Mouse (Mus musculus) adrenal gland, postnatal 25 days (tissue): ENCODE data around the gene Nfyb. TPM values are rescaled to one million over a fixed set of nuclear protein-coding genes. Genes with fewer than 3 reads are reported as not detected.

ENCODE experiments used
- DNase-seq: peaks from one replicate; pipeline ENCODE4 v3.0.0; 2021; ENCODE audit warnings: mixed read lengths
- total RNA-seq: library from RNA; stranded (reverse); gene quantifications from 2 replicates; pipeline ENCODE4 v1.2.3, GENCODE M21; 2021

Gene Nfyb
- total RNA-seq, 1 experiment from 2014 or later = 25.9 TPM

DNA sequence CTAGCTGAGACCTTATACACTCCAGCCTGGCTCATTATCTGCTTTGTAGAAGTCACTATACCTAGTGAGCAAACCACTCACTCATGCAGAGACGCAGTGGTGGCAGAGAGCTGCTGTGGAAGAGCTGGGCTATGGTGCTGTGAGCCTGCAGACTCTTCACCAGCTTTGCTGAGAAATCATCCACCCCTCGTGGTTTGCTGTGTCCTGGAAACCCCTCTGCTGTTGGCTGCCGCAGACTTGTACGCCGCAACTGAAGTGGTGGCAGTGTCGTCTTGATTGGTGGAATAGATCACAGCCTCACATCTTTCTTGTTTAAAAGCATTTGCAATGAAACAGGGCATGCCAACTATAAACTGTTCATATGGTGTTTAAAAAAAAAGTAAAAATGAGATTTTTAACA, 19.6 kb downstream of the Nfyb start:
- DNase-seq = no peak

DNA sequence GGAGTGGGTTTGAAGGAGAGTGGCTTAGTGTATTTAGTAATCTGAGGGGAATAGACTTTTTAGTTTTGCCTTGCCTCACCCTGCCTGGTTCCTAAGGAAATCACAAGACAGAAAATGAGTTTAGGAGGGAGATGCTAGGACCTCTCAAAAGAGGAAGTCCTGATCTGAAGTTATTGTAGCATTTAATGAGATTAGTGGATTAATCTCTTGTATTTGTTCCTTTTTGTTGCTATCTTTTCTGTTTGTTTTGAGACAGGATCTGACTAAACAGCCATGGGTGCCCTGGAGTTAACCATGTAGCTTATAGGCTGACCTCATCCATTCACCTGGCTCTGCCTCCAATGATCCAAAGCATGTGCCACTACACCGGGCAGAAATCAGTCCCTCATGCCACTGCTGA, 21.4 kb downstream of the Nfyb start:
- DNase-seq = no peak

DNA sequence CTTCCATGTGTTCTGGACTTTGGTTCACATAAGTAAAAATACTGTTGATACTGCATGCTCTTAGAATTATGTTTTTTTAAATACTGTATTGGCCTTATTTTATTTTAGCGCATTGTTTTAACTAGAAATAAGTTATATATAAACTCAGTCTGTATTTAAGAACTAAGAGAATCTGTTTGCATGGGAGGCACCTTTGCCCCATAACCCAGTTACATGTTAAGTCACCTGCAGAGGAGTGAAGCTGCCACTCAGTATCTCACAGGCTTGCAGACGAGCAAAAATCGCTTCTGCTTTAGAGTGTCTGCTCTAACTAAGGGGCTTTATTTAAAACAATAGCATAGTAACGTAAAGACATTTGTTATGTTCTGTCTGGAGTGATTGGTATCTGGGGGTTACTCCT, 22.1 kb downstream of the Nfyb start:
- DNase-seq = no peak

DNA sequence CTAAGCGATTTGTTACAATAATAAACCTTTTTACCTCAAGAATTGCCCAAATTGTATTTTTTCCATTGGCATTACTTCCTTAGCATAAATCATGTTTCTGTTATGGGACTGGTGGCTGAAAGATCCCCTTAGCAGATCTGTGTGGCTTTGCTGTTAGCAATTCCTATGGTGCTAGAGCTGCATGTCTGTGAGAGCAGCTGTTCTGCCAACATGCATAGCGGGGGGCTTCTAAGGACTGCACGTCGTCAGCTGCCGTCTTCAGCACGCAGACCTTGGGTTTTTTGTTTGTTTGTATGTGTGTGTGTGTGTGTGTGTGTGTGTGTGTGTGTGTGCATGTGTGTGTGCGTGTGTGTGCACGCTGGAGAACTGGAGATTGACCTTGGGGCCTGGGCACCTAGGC, 22.6 kb downstream of the Nfyb start:
- DNase-seq = no peak

DNA sequence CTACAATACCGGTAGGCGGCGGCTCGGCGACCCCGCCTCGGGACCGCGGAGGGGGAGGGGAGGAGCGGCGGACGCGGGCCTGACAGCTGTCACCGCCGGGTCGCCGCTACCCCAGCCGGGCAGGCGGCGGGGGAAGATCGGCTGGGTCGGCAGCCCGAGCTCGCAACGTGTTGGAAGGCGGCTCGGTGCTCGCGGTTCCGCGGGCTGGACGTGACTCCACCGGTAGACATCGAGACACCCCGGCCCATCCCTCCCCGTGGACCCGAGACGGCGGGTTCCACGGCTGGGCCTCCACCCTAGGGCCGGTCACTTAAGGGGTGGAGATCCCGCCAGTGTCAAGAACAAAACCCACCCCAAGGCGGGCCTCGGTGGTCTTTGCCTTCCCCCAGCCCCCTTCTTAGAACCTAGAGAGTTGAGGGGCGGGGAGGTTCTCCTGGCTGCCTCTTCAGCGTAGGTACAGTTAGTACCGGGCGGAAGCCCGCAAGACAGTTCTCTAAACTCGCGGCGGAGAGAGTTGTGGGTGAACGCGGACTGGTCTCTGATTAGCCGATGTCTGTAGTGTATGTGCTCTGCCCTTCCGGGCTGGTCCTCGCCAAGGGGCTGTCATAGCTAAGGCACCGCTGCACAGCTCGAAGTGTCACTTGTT, 64.5 kb downstream of the Nfyb start:
- peak; percentile 18 for DNase-seq

DNA sequence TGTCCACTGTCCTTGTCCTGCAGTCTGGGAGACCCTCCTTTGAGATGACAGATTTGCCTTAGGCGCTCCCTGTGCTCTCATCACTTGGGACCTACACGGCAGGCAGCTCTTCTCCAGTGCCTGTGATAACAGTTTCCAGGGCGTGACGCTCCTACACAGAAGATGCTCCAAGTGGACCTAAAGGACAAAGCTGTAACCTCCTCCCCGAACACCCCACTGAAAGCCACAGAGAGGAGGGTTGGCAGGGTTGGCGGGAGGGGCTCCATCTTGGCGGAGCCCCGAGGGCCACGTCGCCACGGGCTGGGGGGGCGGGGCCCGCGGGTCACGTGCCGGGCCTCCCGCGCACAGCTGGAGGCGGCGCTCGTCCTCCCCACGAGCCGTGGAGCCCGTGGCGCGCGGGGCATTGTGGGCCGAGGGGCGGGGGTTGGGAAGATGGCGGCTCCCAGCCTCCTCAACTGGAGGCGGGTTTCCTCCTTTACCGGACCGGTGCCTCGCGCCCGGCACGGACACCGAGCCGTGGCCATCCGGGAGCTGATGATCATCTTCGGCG, 65.2 kb downstream of the Nfyb start:
- DNase-seq = peak; percentile 95

Other genes starting within 250 kb of the Nfyb start
- 28.0 and 28.2 TPM in 2 replicates for gene 1190007I07Rik, start 140.9 kb downstream of the Nfyb start, total RNA-seq
- 35.7 and 36.6 TPM in 2 replicates for gene Tdg, start 134.3 kb downstream of the Nfyb start, total RNA-seq
- gene Glt8d2, start 73.5 kb downstream of the Nfyb start, total RNA-seq = 1.4 and 1.8 TPM in 2 replicates
- gene Hcfc2, start 68.0 kb downstream of the Nfyb start, total RNA-seq = 26.2 and 27.6 TPM in 2 replicates
- gene Txnrd1, start 69.8 kb upstream of the Nfyb start, total RNA-seq = 118 and 136 TPM in 2 replicates
- gene Eid3, start 102.5 kb upstream of the Nfyb start, total RNA-seq = 4.6 TPM in 2 replicates
- gene Chst11, start 221.4 kb upstream of the Nfyb start, total RNA-seq = 34.0 and 44.0 TPM in 2 replicates